Mouse (Mus musculus) thymus, adult 2 months (tissue): ENCODE measurements around the gene Igfbp2.

Source experiments
- CTCF ChIP-seq: fragments of 200-500 bp; IDR thresholded peaks from 2 replicates; pipeline ENCODE4 v1.5.1; 2012; ENCODE audit warnings: mild to moderate bottlenecking, control low read depth, low read length, moderate library complexity, borderline replicate concordance; ENCODE audit not compliant: control insufficient read depth, poor library complexity, insufficient read depth; ENCODE audit errors: extremely low read depth
- POLR2A ChIP-seq: fragments of 200-500 bp; IDR thresholded peaks from 2 replicates; pipeline ENCODE4 v1.6.1; 2012; ENCODE audit warnings: mild to moderate bottlenecking, low read length, control low read depth, moderate library complexity; ENCODE audit not compliant: control insufficient read depth, poor library complexity, insufficient read depth; ENCODE audit errors: extremely low read depth

- TF ChIP-seq CTCF (no peak), POLR2A (no peak)
Observed at GRCm38 (mm10) chr1:72832715-72833153, 8.4 kb downstream of the Igfbp2 start.
